In the genomic region with DNA sequence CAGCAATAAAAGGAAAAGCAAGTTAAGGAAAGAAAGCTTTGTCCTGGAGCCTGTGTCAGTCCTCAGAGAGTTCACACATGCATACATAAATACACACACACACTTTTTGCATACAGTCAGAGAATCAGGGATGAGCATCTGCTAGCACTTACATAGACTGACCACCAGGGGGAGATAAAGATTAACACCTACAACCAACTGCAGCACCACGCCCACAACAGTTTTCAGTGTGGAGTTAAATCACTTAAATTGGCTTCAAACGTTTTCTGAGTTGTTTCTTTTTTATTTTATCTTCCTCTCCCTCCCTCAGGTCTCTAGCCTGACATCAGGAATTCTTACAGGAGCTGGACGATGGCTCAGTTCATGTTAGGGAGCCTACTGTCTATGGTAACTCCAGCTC, we compare ENCODE assay signal across 11 mouse cellular contexts. TPM values are rescaled to one million over a fixed set of nuclear protein-coding genes. Genes with fewer than 3 reads are reported as not detected.
DNase-seq lines count a peak whose midpoint lies in the region; ATAC-seq and TF ChIP-seq lines count a peak whose summit lies in the region.
"Had no signal": no experiment of that assay in that cellular context is flagged by ENCODE, and none has a peak within 500 bp of the region (broad histone marks: within the 10 kb centered on the region; RNA-seq: fewer than 3 reads in every experiment).

No protein-coding gene starts in this region.

- peaks cover 9% of the 10 kb centered on the region for H3K4me1 ChIP-seq in heart, embryonic 12.5 days (replicated peaks)
- no peaks in the 10 kb centered on the region for H3K4me1 ChIP-seq in midbrain, postnatal 0 days (ENCODE audit: insufficient read depth, low read length)
- peaks cover 13% of the 10 kb centered on the region for H3K4me1 ChIP-seq in midbrain, embryonic 10.5 days
- H3K4me1 ChIP-seq in liver, postnatal 0 days (ENCODE audit: insufficient read depth), result peaks cover 5% of the 10 kb centered on the region; the same call in 1 of the 2 replicates
- H3K4me1 ChIP-seq in stomach, postnatal 0 days (replicated peaks; ENCODE audit: control insufficient read depth, insufficient read depth), result 0 out of 2 replicates have a peak, but pooled peaks cover 3% of the 10 kb centered on the region

- H3K4me3 ChIP-seq in heart, embryonic 12.5 days, result no peak overlapping the region
- H3K4me3 ChIP-seq in midbrain, postnatal 0 days (ENCODE audit: low read depth, low read length), result no peak overlapping the region
- H3K4me3 ChIP-seq in midbrain, embryonic 10.5 days, result no peak overlapping the region
- H3K4me3 ChIP-seq in liver, postnatal 0 days (ENCODE audit: low read depth, low read length), result no peak overlapping the region
- H3K4me3 ChIP-seq in stomach, postnatal 0 days (ENCODE audit: low read depth, low read length), result no peak overlapping the region
- H3K4me3 ChIP-seq: hindbrain, embryonic 15.5 days; neural tube, embryonic 12.5 days had no signal

- TF ChIP-seq EP300 in liver, postnatal 0 days (IDR thresholded peaks at IDR 0.05; ENCODE audit: low read depth), result no peak
- no peak for TF ChIP-seq EP300 in stomach, postnatal 0 days (optimal IDR thresholded peaks at IDR 0.05)

- no peak overlapping the region for H3K27ac ChIP-seq in heart, embryonic 12.5 days (ENCODE audit: poor library complexity, severe bottlenecking)
- no peak overlapping the region for H3K27ac ChIP-seq in midbrain, postnatal 0 days (ENCODE audit: low read depth, low read length)
- no peak overlapping the region for H3K27ac ChIP-seq in midbrain, embryonic 10.5 days (replicated peaks)
- H3K27ac ChIP-seq in liver, postnatal 0 days (ENCODE audit: low read depth), result no peak overlapping the region
- no peak overlapping the region for H3K27ac ChIP-seq in stomach, postnatal 0 days (replicated peaks)
- H3K27ac ChIP-seq: hindbrain, embryonic 15.5 days; neural tube, embryonic 12.5 days had no signal

- no peak overlapping the region for H3K9ac ChIP-seq in heart, embryonic 12.5 days
- no peak overlapping the region for H3K9ac ChIP-seq in midbrain, postnatal 0 days (replicated peaks; ENCODE audit: low read length, poor library complexity, severe bottlenecking)
- H3K9ac ChIP-seq in liver, postnatal 0 days (replicated peaks), result no peak overlapping the region
- H3K9ac ChIP-seq in stomach, postnatal 0 days (ENCODE audit: low read length), result no peak overlapping the region
- H3K9ac ChIP-seq: hindbrain, embryonic 15.5 days; neural tube, embryonic 12.5 days had no signal

- peak; percentile 90 for TF ChIP-seq CTCF in midbrain, postnatal 0 days (IDR thresholded peaks at IDR 0.05)
- TF ChIP-seq CTCF in liver, postnatal 0 days (IDR thresholded peaks at IDR 0.05; ENCODE audit: low read depth), result peak; percentile 91
- peak; percentile 88 for TF ChIP-seq CTCF in stomach, postnatal 0 days (IDR thresholded peaks at IDR 0.05; ENCODE audit: low read depth)

- no peaks in the 10 kb centered on the region for H3K36me3 ChIP-seq in heart, embryonic 12.5 days
- no peaks in the 10 kb centered on the region for H3K36me3 ChIP-seq in midbrain, postnatal 0 days (ENCODE audit: insufficient read depth, low read length)
- no peaks in the 10 kb centered on the region for H3K36me3 ChIP-seq in midbrain, embryonic 10.5 days
- H3K36me3 ChIP-seq in liver, postnatal 0 days (replicated peaks; ENCODE audit: insufficient read depth, low read length), result no peaks in the 10 kb centered on the region
- no peaks in the 10 kb centered on the region for H3K36me3 ChIP-seq in stomach, postnatal 0 days (ENCODE audit: control insufficient read depth, insufficient read depth, low read length)
- H3K36me3 ChIP-seq: hindbrain, embryonic 15.5 days; neural tube, embryonic 12.5 days had no signal

- no peak for ATAC-seq in heart, embryonic 12.5 days (ENCODE audit: insufficient number of reproducible peaks, low FRiP score)
- ATAC-seq in midbrain, postnatal 0 days (ENCODE audit: low FRiP score), result no peak
- no peak for ATAC-seq in liver, postnatal 0 days
- ATAC-seq in stomach, postnatal 0 days (ENCODE audit: low FRiP score, low TSS enrichment), result no peak

- H3K9me3 ChIP-seq in heart, embryonic 12.5 days (replicated peaks), result no peaks in the 10 kb centered on the region
- H3K9me3 ChIP-seq in midbrain, postnatal 0 days (ENCODE audit: low read length), result no peaks in the 10 kb centered on the region
- no peaks in the 10 kb centered on the region for H3K9me3 ChIP-seq in midbrain, embryonic 10.5 days (replicated peaks)
- H3K9me3 ChIP-seq in liver, postnatal 0 days (ENCODE audit: low read length), result no peaks in the 10 kb centered on the region
- no peaks in the 10 kb centered on the region for H3K9me3 ChIP-seq in stomach, postnatal 0 days (ENCODE audit: control insufficient read depth, low read length)
- H3K9me3 ChIP-seq: hindbrain, embryonic 15.5 days; neural tube, embryonic 12.5 days had no signal

- no peak overlapping the region for H3K4me2 ChIP-seq in heart, embryonic 12.5 days
- H3K4me2 ChIP-seq in midbrain, postnatal 0 days (ENCODE audit: low read depth, low read length, poor library complexity, severe bottlenecking), result no peak overlapping the region
- no peak overlapping the region for H3K4me2 ChIP-seq in liver, postnatal 0 days (ENCODE audit: low read depth, low read length)
- no peak overlapping the region for H3K4me2 ChIP-seq in stomach, postnatal 0 days (replicated peaks; ENCODE audit: low read depth)
- H3K4me2 ChIP-seq: hindbrain, embryonic 15.5 days; neural tube, embryonic 12.5 days had no signal

- DNase-seq in heart, adult 11 months, result peak; percentile 73
- peak; percentile 83 for DNase-seq in midbrain, postnatal 0 days (ENCODE audit: low spot score)
- DNase-seq in midbrain, embryonic 10.5 days (ENCODE audit: low spot score), result no peak
- peak; percentile 47 for DNase-seq in c-Kit-positive CD71-positive TER-119-negative erythroid progenitor cells, embryonic 14.5 days (ENCODE audit: low read depth)
- peak; percentile 33 for DNase-seq in liver, postnatal 0 days
- DNase-seq in stomach, postnatal 0 days (ENCODE audit: low spot score), result no peak
- DNase-seq in layer of hippocampus, adult 9-11 months, result no peak

- peaks cover 15% of the 10 kb centered on the region for H3K27me3 ChIP-seq in heart, embryonic 12.5 days (replicated peaks)
- H3K27me3 ChIP-seq in midbrain, postnatal 0 days (ENCODE audit: insufficient read depth, low read length), result 0 out of 2 replicates have a peak, but pooled peaks cover 3% of the 10 kb centered on the region
- peaks cover 5% of the 10 kb centered on the region for H3K27me3 ChIP-seq in midbrain, embryonic 10.5 days (ENCODE audit: low read depth, poor library complexity, severe bottlenecking)
- H3K27me3 ChIP-seq in liver, postnatal 0 days (ENCODE audit: insufficient read depth, low read length), result peaks cover 8% of the 10 kb centered on the region; the same call in 1 of the 2 replicates
- no peaks in the 10 kb centered on the region for H3K27me3 ChIP-seq in stomach, postnatal 0 days (ENCODE audit: control insufficient read depth, insufficient read depth, low read length)
- H3K27me3 ChIP-seq: neural tube, embryonic 12.5 days had no signal

- WGBS in heart, embryonic 12.5 days, result 8% methylated on average over 3 of the region's 3 CpGs
- WGBS in midbrain, postnatal 0 days, result 14% methylated on average over 3 of the region's 3 CpGs
- WGBS in midbrain, embryonic 10.5 days, result 10% methylated on average over 3 of the region's 3 CpGs
- 10% methylated on average over 3 of the region's 3 CpGs for WGBS in liver, postnatal 0 days (ENCODE audit: insufficient replicate concordance)
- 10% methylated on average over 3 of the region's 3 CpGs for WGBS in stomach, postnatal 0 days

RNA-seq across cellular contexts. Expression of gene Lrrc3c, which starts 8.7 kb away (rescaled TPM):
- not detected in 2 replicates for polyA plus RNA-seq in heart, embryonic 12.5 days (2016; fragmentation: Nextera tagmentation; extraction: Ambion mirVana)
- not detected in 2 replicates for total RNA-seq in midbrain, postnatal 0 days (2014; rRNA removed)
- not detected in 2 replicates for polyA plus RNA-seq in midbrain, postnatal 0 days (2015; fragmentation: Nextera tagmentation; extraction: Ambion mirVana)
- not detected in 2 replicates for polyA plus RNA-seq in midbrain, embryonic 10.5 days (2016; fragmentation: Nextera tagmentation; extraction: Ambion mirVana)
- not detected in 2 replicates for polyA plus RNA-seq in liver, postnatal 0 days (2015; fragmentation: Nextera tagmentation; extraction: Ambion mirVana)
- polyA plus RNA-seq in stomach, postnatal 0 days (2015; fragmentation: Nextera tagmentation; extraction: Ambion mirVana), result not detected in 2 replicates
- total RNA-seq: adrenal gland, postnatal 36 days had no signal
- polyA plus RNA-seq: hindbrain, embryonic 15.5 days; neural tube, embryonic 12.5 days had no signal

RNA-seq across cellular contexts. Expression of gene Gm12355, which starts 18.7 kb away (rescaled TPM):
- polyA plus RNA-seq in heart, embryonic 12.5 days (2016; fragmentation: Nextera tagmentation; extraction: Ambion mirVana), result 0.18 and 0.47 TPM in 2 replicates
- not detected in 2 replicates for total RNA-seq in midbrain, postnatal 0 days (2014; rRNA removed)
- 0.28 and 0.44 TPM in 2 replicates for polyA plus RNA-seq in midbrain, postnatal 0 days (2015; fragmentation: Nextera tagmentation; extraction: Ambion mirVana)
- polyA plus RNA-seq in midbrain, embryonic 10.5 days (2016; fragmentation: Nextera tagmentation; extraction: Ambion mirVana), result 1.4 and 2.1 TPM in 2 replicates
- polyA plus RNA-seq in liver, postnatal 0 days (2015; fragmentation: Nextera tagmentation; extraction: Ambion mirVana), result 0.33 and 0.39 TPM in 2 replicates
- polyA plus RNA-seq in stomach, postnatal 0 days (2015; fragmentation: Nextera tagmentation; extraction: Ambion mirVana), result 0.81 and 0.82 TPM in 2 replicates

RNA-seq across cellular contexts. Expression of gene Gsdma3, which starts 19.4 kb away (rescaled TPM):
- polyA plus RNA-seq in heart, embryonic 12.5 days (2016; fragmentation: Nextera tagmentation; extraction: Ambion mirVana), result not detected in 2 replicates
- total RNA-seq in midbrain, postnatal 0 days (2014; rRNA removed), result not detected in 2 replicates
- not detected in 2 replicates for polyA plus RNA-seq in midbrain, postnatal 0 days (2015; fragmentation: Nextera tagmentation; extraction: Ambion mirVana)
- polyA plus RNA-seq in midbrain, embryonic 10.5 days (2016; fragmentation: Nextera tagmentation; extraction: Ambion mirVana), result not detected in 2 replicates
- not detected in 2 replicates for polyA plus RNA-seq in liver, postnatal 0 days (2015; fragmentation: Nextera tagmentation; extraction: Ambion mirVana)
- polyA plus RNA-seq in stomach, postnatal 0 days (2015; fragmentation: Nextera tagmentation; extraction: Ambion mirVana), result not detected in 2 replicates
- polyA plus RNA-seq: hindbrain, embryonic 15.5 days; neural tube, embryonic 12.5 days had no signal

RNA-seq across cellular contexts. Expression of gene Ormdl3, which starts 19.6 kb away (rescaled TPM):
- 66.9 and 71.0 TPM in 2 replicates for polyA plus RNA-seq in heart, embryonic 12.5 days (2016; fragmentation: Nextera tagmentation; extraction: Ambion mirVana)
- total RNA-seq in midbrain, postnatal 0 days (2014; rRNA removed), result 104 and 115 TPM in 2 replicates
- 108 and 111 TPM in 2 replicates for polyA plus RNA-seq in midbrain, postnatal 0 days (2015; fragmentation: Nextera tagmentation; extraction: Ambion mirVana)
- 65.8 and 81.0 TPM in 2 replicates for polyA plus RNA-seq in midbrain, embryonic 10.5 days (2016; fragmentation: Nextera tagmentation; extraction: Ambion mirVana)
- polyA plus RNA-seq in liver, postnatal 0 days (2015; fragmentation: Nextera tagmentation; extraction: Ambion mirVana), result 39.3 and 42.0 TPM in 2 replicates
- polyA plus RNA-seq in stomach, postnatal 0 days (2015; fragmentation: Nextera tagmentation; extraction: Ambion mirVana), result 31.1 TPM in 2 replicates

RNA-seq across cellular contexts. Expression of gene Gsdma2, which starts 39.8 kb away (rescaled TPM):
- not detected in 2 replicates for polyA plus RNA-seq in heart, embryonic 12.5 days (2016; fragmentation: Nextera tagmentation; extraction: Ambion mirVana)
- not detected in 2 replicates for total RNA-seq in midbrain, postnatal 0 days (2014; rRNA removed)
- polyA plus RNA-seq in midbrain, postnatal 0 days (2015; fragmentation: Nextera tagmentation; extraction: Ambion mirVana), result 0.12 and 0.15 TPM in 2 replicates
- not detected in 2 replicates for polyA plus RNA-seq in midbrain, embryonic 10.5 days (2016; fragmentation: Nextera tagmentation; extraction: Ambion mirVana)
- not detected in 2 replicates for polyA plus RNA-seq in liver, postnatal 0 days (2015; fragmentation: Nextera tagmentation; extraction: Ambion mirVana)
- 81.0 and 91.9 TPM in 2 replicates for polyA plus RNA-seq in stomach, postnatal 0 days (2015; fragmentation: Nextera tagmentation; extraction: Ambion mirVana)
- polyA plus RNA-seq: hindbrain, embryonic 15.5 days; neural tube, embryonic 12.5 days had no signal

Comparison
In these comparisons a context has a peak if more than half of its experiments do, and no peak if none do; other contexts are left out.
1. DNase-seq: peak in heart, adult 11 months (single experiment), midbrain, postnatal 0 days (single experiment), c-Kit-positive CD71-positive TER-119-negative erythroid progenitor cells, embryonic 14.5 days (single experiment) and liver, postnatal 0 days (single experiment); none in midbrain, embryonic 10.5 days (single experiment), stomach, postnatal 0 days (single experiment) and layer of hippocampus, adult 9-11 months (single experiment).
2. Peak in every context shown above with its lines, with median percentiles within 50 percentile points of each other: CTCF ChIP-seq.